Mouse (Mus musculus): ENCODE data around the gene Dcx. TPM values are rescaled to one million over a fixed set of nuclear protein-coding genes. Genes with fewer than 3 reads are reported as not detected.
A peak's percentile ranks its signal among the peaks of the same experiment; 100 is the strongest.

Dcx gene
- total RNA-seq, 2 experiments from 2014 or later = 15.0 to 17.8 TPM

DNA sequence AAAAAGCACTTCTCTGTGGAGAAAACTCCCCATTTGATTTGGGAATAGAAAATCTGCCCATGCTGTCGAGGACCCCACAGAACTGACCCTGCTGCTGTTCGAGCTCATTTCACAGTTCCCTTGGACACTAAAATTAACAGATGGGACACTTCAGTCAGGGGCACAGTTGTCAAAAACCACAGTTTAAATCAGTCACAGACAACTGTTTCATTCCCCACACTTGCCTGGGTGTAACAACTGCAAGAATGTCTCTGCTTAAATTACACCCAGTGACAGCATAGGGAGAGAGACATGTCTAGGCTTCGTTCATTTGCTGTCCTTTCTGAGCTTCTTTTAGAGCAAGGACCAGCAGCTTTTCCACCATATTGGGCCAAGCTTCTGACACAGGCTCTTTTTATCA, 86.5 kb downstream of the Dcx start:
- DNase-seq (ENCODE audit: low spot score in 2 of 2) = no peak

GRCm38 (mm10) chrX:143827212-143827611, 105.9 kb downstream of the Dcx start, which contains the start of gene Capn6:
Gene Capn6 (minus strand): TSS chrX:143827414.
- peak; percentile 43 to 71 for DNase-seq (ENCODE audit: low spot score in 2 of 2)

DNA sequence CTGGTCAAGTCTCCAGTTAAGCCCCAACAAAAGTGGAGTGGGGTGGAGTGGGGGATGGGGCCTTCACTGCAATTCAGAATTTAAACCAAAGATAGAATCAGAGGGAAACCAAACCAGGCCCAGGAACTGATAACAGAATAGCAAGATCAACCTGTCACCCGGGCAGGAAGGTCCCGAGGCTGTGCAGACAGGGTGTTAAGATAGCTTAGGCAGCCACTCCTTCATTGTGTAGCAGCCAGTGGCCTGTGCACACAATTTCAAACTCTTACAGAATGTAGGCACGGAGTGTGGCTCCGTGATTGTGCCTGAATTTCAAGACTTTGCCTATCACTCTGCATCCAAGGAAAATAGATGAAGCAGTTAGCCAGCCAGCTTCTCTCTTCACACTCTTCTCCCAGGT, 106.6 kb downstream of the Dcx start:
- no peak for DNase-seq (ENCODE audit: low spot score in 2 of 2)

GRCm38 (mm10) chrX:143818961-143819360, 114.2 kb downstream of the Dcx start:
- DNase-seq (ENCODE audit: low spot score in 2 of 2) = no peak

GRCm38 (mm10) chrX:143815948-143816347, 117.2 kb downstream of the Dcx start:
- DNase-seq (ENCODE audit: low spot score in 2 of 2) = no peak

Small RNA genes within 50 kb of the gene (microRNA-seq; reads per million reads assigned to microRNA genes)
- 0.85 reads per million for gene Gm47298

Other genes starting within 250 kb of the Dcx start
- 100 to 1,000 TPM; 405 to 434 TPM for gene Capn6, start 105.9 kb downstream of the Dcx start, total RNA-seq (2021)
- gene A730046J19Rik, start 220.4 kb upstream of the Dcx start, total RNA-seq (2021) = 1 to 10 TPM; 2.3 to 3.9 TPM